Mouse (Mus musculus) lung, postnatal 0 days (tissue): Measurements from ENCODE around the gene Clk1. TPM values are rescaled to one million over a fixed set of nuclear protein-coding genes. Genes with fewer than 3 reads are reported as not detected.

Experiments
- ATAC-seq: fragments of 200-750 bp; cut with Nextera tagmentation; 2 replicates; pipeline ENCODE4 v1.8.0; 2017; ENCODE audit warnings: moderate library complexity
- DNase-seq: peaks from one replicate; pipeline ENCODE4 v3.0.0-alpha.2; 2016; ENCODE audit warnings: low spot score
- H3K27ac ChIP-seq: fragments of 300-500 bp; sonication (generic); 2 replicates; pipeline ENCODE4 v1.5.1; 2014; ENCODE audit warnings: antibody characterized with exemption, mild to moderate bottlenecking, low read length, mixed read lengths
- H3K27me3 ChIP-seq: fragments of 300-500 bp; sonication (generic); replicated peaks from 2 replicates; pipeline ENCODE4 v1.6.1; 2014; ENCODE audit warnings: low read length, mixed read lengths; ENCODE audit not compliant: insufficient read depth
- H3K36me3 ChIP-seq: fragments of 300-500 bp; sonication (generic); 2 replicates; pipeline ENCODE4 v1.6.1; 2014; ENCODE audit warnings: low read length, mixed read lengths; ENCODE audit not compliant: insufficient read depth
- H3K4me1 ChIP-seq: fragments of 300-500 bp; sonication (generic); 2 replicates; pipeline ENCODE4 v1.6.1; 2014; ENCODE audit warnings: antibody characterized with exemption, low read depth, low read length, mixed read lengths; ENCODE audit not compliant: insufficient read depth
- H3K4me2 ChIP-seq: fragments of 300-500 bp; sonication (generic); replicated peaks from 2 replicates; pipeline ENCODE4 v1.6.1; 2014; ENCODE audit warnings: low read depth, mild to moderate bottlenecking, low read length, moderate library complexity, mixed read lengths
- H3K4me3 ChIP-seq: fragments of 300-500 bp; sonication (generic); 2 replicates; pipeline ENCODE4 v1.5.1; 2014; ENCODE audit warnings: low read depth, low read length
- H3K9ac ChIP-seq: fragments of 300-500 bp; sonication (generic); replicated peaks from 2 replicates; pipeline ENCODE4 v1.6.1; 2014; ENCODE audit warnings: low read depth, mild to moderate bottlenecking
- H3K9me3 ChIP-seq: fragments of 300-500 bp; sonication (generic); 2 replicates; pipeline ENCODE4 v1.6.1; 2016; ENCODE audit warnings: low read length, mixed read lengths
- CTCF ChIP-seq: IDR thresholded peaks from 2 replicates; pipeline ENCODE4 v1.5.1; 2016; ENCODE audit warnings: antibody characterized with exemption, mild to moderate bottlenecking
- EP300 ChIP-seq: IDR thresholded peaks from 2 replicates; pipeline ENCODE4 v1.6.1; 2016; ENCODE audit warnings: antibody characterized with exemption, mild to moderate bottlenecking, control low read depth
- WGBS: fragments of 180-500 bp; shearing (Covaris S2); extraction: QIAGEN DNeasy Blood & Tissue Kit; methylation state at CpG from one replicate; pipeline ENCODE4 v1.1.7; 2014; 5-methylcytosine and 5-hydroxymethylcytosine counted together
- polyA plus RNA-seq: library from polyadenylated mRNA; unstranded; fragments of >200 nt; fragmentation: Nextera tagmentation; extraction: Ambion mirVana; gene quantifications from 2 replicates; pipeline ENCODE4 v1.2.1, GENCODE M21; 2015

Gene Clk1
- polyA plus RNA-seq, 1 experiment from 2014 or later, result 247 TPM

DNA sequence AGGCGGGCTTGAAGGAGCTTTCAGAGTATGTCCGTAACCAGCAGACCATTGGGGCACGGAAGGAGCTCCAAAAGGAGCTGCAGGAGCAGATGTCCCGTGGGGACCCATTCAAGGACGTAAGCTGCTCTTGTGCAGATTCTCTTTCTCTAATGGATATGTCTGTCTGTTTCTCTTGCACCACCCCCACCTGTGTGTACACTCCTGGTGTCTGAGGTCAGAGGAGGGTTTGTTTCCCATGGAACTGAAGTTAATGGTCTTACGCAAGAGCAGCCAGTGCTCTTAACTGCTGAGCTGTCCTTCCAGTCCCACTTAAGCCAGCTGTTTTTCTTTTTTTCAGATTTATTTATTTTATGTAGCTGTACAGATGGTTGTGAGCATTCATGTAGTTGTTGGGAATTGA lies 22.5 kb downstream of the Clk1 start:
- no peak for ATAC-seq
- Histone ChIP-seq H3K27me3 (no peaks in the 10 kb centered on the region), H3K36me3 (peaks cover 53% of the 10 kb centered on the region; the same call in 1 of the 2 replicates), H3K9ac (no peak overlapping the region), H3K4me2 (no peak overlapping the region), H3K9me3 (no peaks in the 10 kb centered on the region), H3K4me3 (no peak overlapping the region), H3K27ac (no peak overlapping the region), H3K4me1 (no peaks in the 10 kb centered on the region)
- 88% methylated on average over 6 of the region's 6 CpGs for WGBS
- TF ChIP-seq EP300 (no peak), CTCF (no peak)
- DNase-seq, result peak; percentile 31

DNA sequence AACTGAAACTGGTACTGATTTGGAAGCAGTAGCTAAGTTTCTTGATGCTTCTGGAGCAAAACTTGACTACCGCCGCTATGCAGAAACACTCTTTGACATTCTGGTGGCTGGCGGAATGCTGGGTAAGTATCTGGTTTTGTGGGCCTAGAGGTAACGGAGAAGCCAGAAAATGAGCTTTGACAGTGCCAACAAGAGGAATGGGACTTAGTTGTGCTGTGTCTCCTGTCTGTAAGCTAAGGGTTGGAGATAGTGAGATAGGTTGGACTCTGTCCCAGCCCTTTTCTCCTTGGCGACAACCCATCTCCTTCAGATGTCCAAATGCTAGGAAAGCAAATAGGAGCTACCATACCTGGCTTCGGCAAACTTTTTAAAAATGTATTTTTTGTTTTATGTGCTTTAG lies 26.1 kb downstream of the Clk1 start:
- ATAC-seq, result no peak

DNA sequence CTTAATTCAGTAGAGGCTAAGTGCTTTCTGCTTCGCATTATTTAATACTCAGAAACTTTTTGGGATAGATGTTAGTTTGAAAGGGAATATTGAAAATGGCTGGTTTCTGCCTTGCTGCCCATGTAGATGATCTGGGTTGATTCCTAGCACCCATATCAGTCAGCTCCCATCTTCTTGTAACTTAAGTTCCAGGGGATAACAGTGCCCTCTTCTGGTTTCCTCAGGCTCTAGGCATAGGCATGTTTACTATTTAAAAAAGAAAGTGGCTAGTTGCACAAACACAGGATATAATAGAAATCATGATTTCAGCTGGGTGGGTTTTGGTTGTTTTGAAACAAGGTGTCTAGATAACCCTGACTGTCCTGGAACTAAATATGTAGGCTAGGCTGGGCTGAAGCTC lies 27.7 kb downstream of the Clk1 start:
- peaks cover 32% of the 10 kb centered on the region; the same call in 1 of the 2 replicates for H3K36me3 ChIP-seq

More for the DNA sequence above, 26.1 kb downstream of the Clk1 start:
- no peak overlapping the region for H3K9ac ChIP-seq
- H3K27me3 ChIP-seq, result no peaks in the 10 kb centered on the region
- DNase-seq, result no peak
- no peak overlapping the region for H3K27ac ChIP-seq
- no peaks in the 10 kb centered on the region for H3K4me1 ChIP-seq
- peaks cover 44% of the 10 kb centered on the region; the same call in 1 of the 2 replicates for H3K36me3 ChIP-seq
- 95% methylated on average over 6 of the region's 6 CpGs for WGBS
- H3K4me2 ChIP-seq, result no peak overlapping the region
- TF ChIP-seq EP300 (no peak), CTCF (no peak)
- H3K4me3 ChIP-seq, result no peak overlapping the region
- H3K9me3 ChIP-seq, result no peaks in the 10 kb centered on the region

DNA sequence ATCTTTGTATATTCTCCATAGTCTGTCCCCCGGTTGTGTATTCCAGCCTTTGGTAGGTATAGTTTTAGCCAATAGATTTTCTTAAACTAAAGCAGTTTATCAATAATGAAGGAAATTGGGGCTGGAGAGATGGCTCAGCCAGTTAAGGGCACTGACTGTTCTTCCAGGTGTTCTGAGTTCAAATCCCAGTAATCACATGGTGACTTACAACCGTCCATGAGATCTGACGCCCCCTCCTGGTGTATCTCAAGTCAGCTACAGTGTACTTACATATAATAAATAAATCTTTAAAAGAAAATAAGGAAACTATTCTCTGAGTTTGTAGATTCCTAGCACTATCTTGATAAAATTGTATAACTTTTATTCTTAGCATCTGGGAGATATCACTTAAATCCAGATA lies 28.5 kb downstream of the Clk1 start:
- H3K9me3 ChIP-seq, result no peaks in the 10 kb centered on the region
- peaks cover 25% of the 10 kb centered on the region; the same call in 1 of the 2 replicates for H3K36me3 ChIP-seq
- no peak overlapping the region for H3K27ac ChIP-seq
- no peak overlapping the region for H3K4me2 ChIP-seq
- no peak overlapping the region for H3K9ac ChIP-seq
- H3K4me3 ChIP-seq, result no peak overlapping the region
- TF ChIP-seq CTCF, result 0 out of 2 replicates have a peak, but pooled peaks have one; percentile 12
- no peak for TF ChIP-seq EP300
- ATAC-seq (no peak), DNase-seq (no peak)
- WGBS, result 92% methylated on average over 3 of the region's 3 CpGs
- H3K4me1 ChIP-seq, result peaks cover 5% of the 10 kb centered on the region; the same call in 1 of the 2 replicates
- H3K27me3 ChIP-seq, result no peaks in the 10 kb centered on the region

More for the DNA sequence above, 27.7 kb downstream of the Clk1 start:
- ATAC-seq (no peak), DNase-seq (no peak)
- WGBS, result 96% methylated on average over 1 of the region's 1 CpGs
- Histone ChIP-seq H3K4me2 (no peak overlapping the region), H3K9ac (no peak overlapping the region), H3K27ac (no peak overlapping the region), H3K4me3 (no peak overlapping the region), H3K9me3 (no peaks in the 10 kb centered on the region), H3K4me1 (peaks cover 4% of the 10 kb centered on the region; the same call in 1 of the 2 replicates), H3K27me3 (no peaks in the 10 kb centered on the region)
- peak; percentile 45 for TF ChIP-seq CTCF
- TF ChIP-seq EP300, result no peak

DNA sequence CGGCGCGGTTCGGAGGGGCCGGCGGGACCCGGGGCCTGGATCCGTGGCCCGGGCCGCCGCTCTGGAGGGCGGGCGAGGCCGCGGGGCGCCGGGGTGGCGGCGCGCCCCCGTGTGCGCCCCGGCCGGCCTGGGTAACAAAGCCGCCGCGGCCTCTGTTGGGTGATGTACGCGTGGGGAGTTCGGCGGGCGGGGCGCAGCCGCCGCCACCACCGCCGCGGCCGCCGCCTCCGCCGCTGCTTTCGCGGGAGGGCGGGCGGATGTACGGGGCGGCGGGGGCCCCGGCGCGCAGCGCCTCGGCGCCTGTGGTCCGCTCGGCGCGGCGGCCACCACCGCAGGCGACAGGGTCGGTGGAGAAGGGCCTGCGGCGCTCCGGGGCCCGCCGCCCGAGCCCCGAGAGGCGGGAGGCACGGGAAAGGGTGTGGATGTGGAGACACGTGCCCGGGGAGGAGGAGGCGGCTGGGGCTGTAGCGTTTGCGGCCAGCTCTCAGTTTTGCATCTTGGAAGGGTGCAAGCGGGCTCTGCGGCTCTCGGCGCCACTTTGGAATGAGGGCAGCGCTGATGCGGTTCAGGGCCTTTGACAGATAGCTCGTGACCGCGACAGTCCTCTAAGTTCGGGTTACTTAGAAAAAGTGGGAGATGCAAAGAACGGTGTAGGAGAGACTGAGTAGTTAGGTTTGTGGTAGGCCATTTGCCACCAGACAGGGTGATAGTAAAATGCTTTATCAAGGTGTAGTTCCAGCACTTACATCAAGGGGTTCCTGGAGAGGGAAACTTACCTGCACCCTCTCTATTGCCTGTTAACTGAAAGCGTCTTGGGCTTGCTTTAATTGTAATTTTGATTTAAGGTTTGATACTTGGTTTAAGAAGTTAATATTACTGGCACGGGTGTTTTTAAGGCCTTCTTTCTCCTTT lies 30.3 kb downstream of the Clk1 start:
- ATAC-seq (peak; percentile 61), DNase-seq (peak; percentile 55)
- H3K9me3 ChIP-seq, result no peaks in the 10 kb centered on the region
- peak overlapping the region; percentile 95 for H3K27ac ChIP-seq
- H3K9ac ChIP-seq, result peak overlapping the region; percentile 97
- H3K4me2 ChIP-seq, result peak overlapping the region; percentile 82
- H3K4me3 ChIP-seq, result peak overlapping the region; percentile 98
- no peaks in the 10 kb centered on the region for H3K27me3 ChIP-seq
- H3K4me1 ChIP-seq, result peaks cover 5% of the 10 kb centered on the region; the same call in 1 of the 2 replicates
- H3K36me3 ChIP-seq, result peaks cover 13% of the 10 kb centered on the region; the same call in 1 of the 2 replicates
- TF ChIP-seq EP300 (no peak), CTCF (peak; percentile 29)
- 3% methylated on average over 39 of the region's 90 CpGs for WGBS

DNA sequence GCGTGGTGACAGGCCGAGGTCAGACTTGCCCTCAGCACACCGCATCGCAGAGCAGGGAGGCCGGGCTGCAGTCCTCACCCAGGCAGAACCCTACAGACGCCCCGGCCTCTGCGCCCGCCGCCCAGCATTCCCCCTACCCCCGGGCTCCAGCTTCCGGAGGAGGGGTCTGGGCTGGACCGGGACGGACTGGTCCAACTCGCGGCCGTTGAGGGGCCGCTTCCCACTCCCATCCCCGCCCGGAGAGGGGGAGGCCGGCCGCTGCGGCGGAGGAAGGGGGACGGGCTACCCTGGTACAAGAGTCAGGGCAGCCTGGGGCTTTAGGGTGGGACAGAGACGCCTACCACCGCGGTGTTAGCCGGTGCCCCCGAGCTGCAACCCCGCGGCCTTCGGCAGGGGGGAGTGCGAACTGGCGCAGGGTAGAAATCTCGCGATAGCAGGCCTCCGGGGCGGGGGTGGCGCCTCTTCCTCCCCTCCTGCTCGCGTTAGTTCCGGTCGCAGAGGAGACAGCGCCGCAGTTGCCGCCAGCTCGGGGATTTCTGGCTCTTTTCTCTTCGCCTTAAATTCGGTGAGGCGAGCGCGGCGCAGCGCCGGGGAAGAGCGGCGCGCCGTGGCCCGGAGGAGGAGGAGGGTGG lies 31.1 kb downstream of the Clk1 start, which contains the start of gene Bzw1:
Bzw1 (plus strand) TSS at position 247 of the 632 bp plus-strand sequence.
- H3K27me3 ChIP-seq, result no peaks in the 10 kb centered on the region
- TF ChIP-seq EP300, result peak; percentile 89
- no peak; the same call in 1 of the 2 replicates for TF ChIP-seq CTCF
- H3K4me1 ChIP-seq, result peaks cover 5% of the 10 kb centered on the region; the same call in 1 of the 2 replicates
- DNase-seq, result peak; percentile 97
- H3K36me3 ChIP-seq, result peaks cover 7% of the 10 kb centered on the region; the same call in 1 of the 2 replicates
- peak within 1 kb of the TSS; percentile 95 for H3K27ac ChIP-seq
- WGBS, result under 1% methylated on average over 39 of the region's 61 CpGs
- peak within 1 kb of the TSS; percentile 97 for H3K9ac ChIP-seq
- peak within 1 kb of the TSS; percentile 98 for H3K4me3 ChIP-seq
- ATAC-seq, result peak; percentile 98
- H3K4me2 ChIP-seq, result peak within 1 kb of the TSS; percentile 82
- H3K9me3 ChIP-seq, result no peaks in the 10 kb centered on the region
